Mouse (Mus musculus) lung, adult 2 months (tissue): ENCODE data around the gene Smyd2. TPM values are rescaled to one million over a fixed set of nuclear protein-coding genes. Genes with fewer than 3 reads are reported as not detected.

Source experiments
- DNase-seq: peaks from one replicate; pipeline ENCODE4 v3.0.0; 2022
- H3K4me1 ChIP-seq: fragments of 200-500 bp; 2 replicates; pipeline ENCODE4 v1.6.1; 2011; ENCODE audit warnings: low read length; ENCODE audit not compliant: control insufficient read depth, insufficient read depth
- H3K4me3 ChIP-seq: fragments of 200-500 bp; replicated peaks from 2 replicates; pipeline ENCODE3; 2011; ENCODE audit warnings: low read depth, mild to moderate bottlenecking, control low read depth, low read length; ENCODE audit errors: extremely low read depth
- CTCF ChIP-seq: fragments of 200-500 bp; IDR thresholded peaks from 2 replicates; pipeline ENCODE4 v1.5.1; 2011; ENCODE audit warnings: mild to moderate bottlenecking, low read length, control low read depth; ENCODE audit not compliant: insufficient read depth
- POLR2A ChIP-seq: fragments of 200-500 bp; IDR thresholded peaks from 2 replicates; pipeline ENCODE4 v1.6.1; 2011; ENCODE audit warnings: low read depth, mild to moderate bottlenecking, control low read depth, low read length, borderline replicate concordance; ENCODE audit errors: extremely low read depth
- WGBS: fragments of 180-500 bp; shearing (Covaris S2); methylation state at CpG from one replicate; pipeline ENCODE4 v1.1.7; 2018; 5-methylcytosine and 5-hydroxymethylcytosine counted together
- polyA plus RNA-seq: library from polyadenylated mRNA; depleted of rRNA; stranded (reverse); fragments of >200 nt; gene quantifications from 2 replicates; pipeline ENCODE4 v1.2.3, GENCODE M21; 2012

Smyd2 gene
- polyA plus RNA-seq, 1 experiment, result 23.4 TPM

DNA sequence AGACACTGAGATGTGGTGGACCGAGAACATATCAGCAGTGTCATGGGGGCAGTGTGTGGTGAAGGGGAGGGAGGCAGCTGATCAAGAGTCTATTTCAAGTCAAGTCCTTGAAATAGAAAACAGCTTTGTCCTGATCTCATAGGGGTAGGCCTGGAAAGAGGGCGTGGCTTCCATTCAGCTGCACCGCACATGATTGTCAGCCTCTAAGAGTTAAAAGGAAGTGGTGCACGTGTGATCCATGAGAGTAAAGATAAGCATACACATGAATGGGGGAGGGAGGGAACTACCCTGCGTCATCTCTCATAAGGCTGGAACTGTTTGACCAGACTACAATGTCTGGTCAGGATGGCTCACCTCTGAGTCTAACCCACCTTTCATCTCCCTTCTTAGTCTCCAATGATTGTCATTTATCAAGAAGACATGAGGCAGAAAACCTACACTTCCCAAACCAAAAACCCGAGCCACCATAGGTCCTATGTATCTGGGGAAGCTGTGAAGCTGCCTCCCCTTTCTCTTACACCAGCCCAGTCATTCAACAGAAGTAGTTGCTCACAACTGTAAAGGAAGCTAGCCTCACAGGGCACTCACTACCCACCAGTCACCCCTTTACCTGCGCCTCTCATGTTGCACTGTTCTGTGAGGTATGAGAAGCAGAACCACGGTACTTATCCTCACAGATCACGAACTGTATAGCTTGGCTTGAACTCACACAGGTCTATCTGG, 11.5 kb upstream of the Smyd2 start:
- H3K4me3 ChIP-seq, result no peak overlapping the region
- 59% methylated on average over 9 of the region's 9 CpGs for WGBS
- H3K4me1 ChIP-seq, result no peaks in the 10 kb centered on the region
- no peak for TF ChIP-seq POLR2A
- no peak for TF ChIP-seq CTCF
- no peak for DNase-seq

DNA sequence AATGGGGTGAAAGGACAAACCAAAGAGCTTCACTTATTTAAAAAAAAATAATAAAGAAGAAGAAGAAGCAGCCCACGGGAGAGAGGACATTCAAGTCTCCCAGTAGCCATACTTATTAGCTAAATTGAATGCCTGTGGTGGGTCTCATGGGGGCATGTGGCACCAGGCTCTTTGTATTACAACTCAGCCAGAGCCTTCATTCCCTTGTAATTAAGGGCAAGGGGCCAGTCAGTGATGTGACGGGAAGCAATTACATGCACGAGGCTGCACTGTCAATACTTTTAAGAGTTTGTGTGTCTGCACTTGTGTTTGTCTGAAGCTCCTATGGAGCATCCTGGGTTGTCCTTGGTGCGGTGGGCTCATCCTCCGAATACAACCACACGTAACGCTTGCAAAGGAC, 10.8 kb upstream of the Smyd2 start:
- DNase-seq, result no peak
- TF ChIP-seq CTCF (no peak), POLR2A (no peak)
- 87% methylated on average over 7 of the region's 7 CpGs for WGBS
- Histone ChIP-seq H3K4me3 (no peak overlapping the region), H3K4me1 (no peaks in the 10 kb centered on the region)

DNA sequence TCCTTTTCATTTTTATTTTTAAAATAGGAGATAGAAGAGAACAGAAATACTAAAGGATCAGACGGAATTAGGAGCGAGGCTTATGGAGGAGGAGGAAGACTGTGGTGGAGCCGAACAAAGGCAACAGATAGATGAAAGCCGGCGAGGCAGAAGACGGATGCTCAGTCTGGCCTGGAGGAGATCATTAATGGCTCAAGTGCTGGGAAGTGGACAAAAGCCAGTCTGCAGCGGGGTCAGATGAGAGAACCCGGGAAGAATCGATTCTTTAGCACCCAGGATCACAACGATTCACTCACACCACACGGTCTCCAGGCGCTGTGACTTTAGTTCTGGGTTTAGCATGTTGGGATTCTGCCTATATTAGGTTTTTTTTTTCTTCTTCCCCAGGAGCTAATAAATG, 10.0 kb upstream of the Smyd2 start:
- 85% methylated on average over 12 of the region's 12 CpGs for WGBS
- Histone ChIP-seq H3K4me1 (no peaks in the 10 kb centered on the region), H3K4me3 (no peak overlapping the region)
- DNase-seq, result no peak
- TF ChIP-seq CTCF, result no peak

- TF ChIP-seq CTCF (no peak), POLR2A (no peak)
- no peak for DNase-seq
- no peaks in the 10 kb centered on the region for H3K4me1 ChIP-seq
- H3K4me3 ChIP-seq, result no peak overlapping the region
- WGBS, result 54% methylated on average over 4 of the region's 4 CpGs
Measured at GRCm38 (mm10) chr1:189929896-189930295, 7.7 kb upstream of the Smyd2 start.

DNA sequence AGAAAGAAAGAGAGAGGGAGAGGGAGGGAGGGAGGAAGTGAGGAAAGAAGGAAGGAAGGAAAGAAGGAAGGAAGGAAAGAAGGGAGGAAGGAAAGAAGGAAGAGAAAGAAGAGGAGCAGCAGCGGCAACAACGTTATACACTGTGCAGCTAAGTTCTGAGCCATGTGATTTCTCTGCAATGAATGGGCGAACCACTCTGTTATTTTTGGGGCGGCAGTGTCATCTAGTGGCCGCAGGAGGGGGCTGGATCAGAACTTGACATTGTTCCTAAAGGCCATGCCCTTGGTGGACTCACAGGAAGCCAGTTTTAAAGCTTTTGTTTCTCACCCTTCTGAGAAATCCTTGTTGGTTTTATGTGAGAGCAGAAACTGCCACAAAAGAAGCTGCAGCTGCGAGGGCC, 5.5 kb upstream of the Smyd2 start:
- peak; percentile 43 for DNase-seq
- 5% methylated on average over 6 of the region's 6 CpGs for WGBS
- H3K4me1 ChIP-seq, result peaks cover 1% of the 10 kb centered on the region; the same call in 1 of the 2 replicates
- no peak overlapping the region for H3K4me3 ChIP-seq
- TF ChIP-seq CTCF (peak; percentile 77), POLR2A (no peak)

- no peak overlapping the region for H3K4me3 ChIP-seq
- no peak for DNase-seq
- TF ChIP-seq POLR2A (no peak), CTCF (no peak)
- WGBS, result 72% methylated on average over 8 of the region's 8 CpGs
- peaks cover 9% of the 10 kb centered on the region for H3K4me1 ChIP-seq
Measured at GRCm38 (mm10) chr1:189926279-189926678, 4.1 kb upstream of the Smyd2 start.

GRCm38 (mm10) chr1:189923871-189924568, 1.9 kb upstream of the Smyd2 start:
- WGBS, result 80% methylated on average over 22 of the region's 22 CpGs
- Histone ChIP-seq H3K4me1 (peaks cover 10% of the 10 kb centered on the region), H3K4me3 (no peak overlapping the region)
- DNase-seq, result no peak
- TF ChIP-seq CTCF, result no peak
- no peak for TF ChIP-seq POLR2A

- 95% methylated on average over 4 of the region's 4 CpGs for WGBS
- Histone ChIP-seq H3K4me1 (peaks cover 10% of the 10 kb centered on the region), H3K4me3 (no peak overlapping the region)
- TF ChIP-seq POLR2A (no peak), CTCF (no peak)
- no peak for DNase-seq
Measured at GRCm38 (mm10) chr1:189923157-189923556, 994 bp upstream of the Smyd2 start.

DNA sequence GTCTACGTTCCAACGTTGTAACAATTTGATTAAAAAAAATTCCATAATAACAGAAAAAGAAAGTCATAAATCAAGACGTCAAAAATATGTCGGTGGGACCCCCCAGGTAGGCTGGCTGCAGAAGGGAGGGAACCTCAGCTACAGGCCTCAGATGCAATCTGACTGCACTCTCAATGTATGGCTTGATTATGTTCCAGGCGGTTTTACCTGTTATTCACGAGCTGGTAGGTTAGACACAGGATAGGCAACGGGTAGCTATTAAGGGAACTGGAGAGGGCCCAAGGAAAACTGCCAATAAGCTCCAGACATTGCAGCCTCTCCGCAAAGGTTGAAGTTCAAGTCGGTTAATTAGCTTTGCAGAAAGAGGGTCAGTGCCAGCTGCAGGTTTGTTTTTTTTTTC, 558 bp upstream of the Smyd2 start:
- 30% methylated on average over 9 of the region's 9 CpGs for WGBS
- Histone ChIP-seq H3K4me1 (peaks cover 10% of the 10 kb centered on the region), H3K4me3 (no peak overlapping the region)
- DNase-seq, result no peak
- TF ChIP-seq POLR2A (no peak), CTCF (no peak)

- no peak for TF ChIP-seq CTCF
- peak overlapping the region; percentile 88 for H3K4me3 ChIP-seq
- no peak for DNase-seq
- H3K4me1 ChIP-seq, result peaks cover 10% of the 10 kb centered on the region
- WGBS, result 12% methylated on average over 4 of the region's 4 CpGs
Measured at GRCm38 (mm10) chr1:189921568-189921817, 670 bp downstream of the Smyd2 start.
